Mouse (Mus musculus) liver, postnatal 0 days (tissue): ENCODE data around the gene Cnga1. TPM values are rescaled to one million over a fixed set of nuclear protein-coding genes. Genes with fewer than 3 reads are reported as not detected.

Source experiments
- ATAC-seq: fragments of 200-750 bp; cut with Nextera tagmentation; 2 replicates; pipeline ENCODE4 v1.8.0; 2017; ENCODE audit warnings: mild to moderate bottlenecking, moderate library complexity
- DNase-seq: peaks from one replicate; pipeline ENCODE4 v3.0.0-alpha.2; 2016
- H3K27ac ChIP-seq: fragments of 300-500 bp; sonication (generic); 2 replicates; pipeline ENCODE4 v1.5.1; 2014; ENCODE audit warnings: antibody characterized with exemption, moderate library complexity, mild to moderate bottlenecking, low read depth
- H3K27me3 ChIP-seq: fragments of 300-500 bp; sonication (generic); 2 replicates; pipeline ENCODE4 v1.6.1; 2014; ENCODE audit warnings: low read length, control low read depth, mixed read lengths; ENCODE audit not compliant: insufficient read depth
- H3K36me3 ChIP-seq: fragments of 300-500 bp; sonication (generic); replicated peaks from 2 replicates; pipeline ENCODE4 v1.6.1; 2014; ENCODE audit warnings: mild to moderate bottlenecking, control low read depth, low read length, moderate library complexity, mixed read lengths; ENCODE audit not compliant: insufficient read depth
- H3K4me1 ChIP-seq: fragments of 300-500 bp; sonication (generic); 2 replicates; pipeline ENCODE4 v1.6.1; 2014; ENCODE audit warnings: antibody characterized with exemption, mild to moderate bottlenecking, control low read depth; ENCODE audit not compliant: insufficient read depth
- H3K4me2 ChIP-seq: fragments of 300-500 bp; sonication (generic); 2 replicates; pipeline ENCODE4 v1.6.1; 2014; ENCODE audit warnings: low read depth, mild to moderate bottlenecking, low read length, moderate library complexity, mixed read lengths
- H3K4me3 ChIP-seq: fragments of 300-500 bp; sonication (generic); 2 replicates; pipeline ENCODE4 v1.5.1; 2014; ENCODE audit warnings: low read depth, low read length
- H3K9ac ChIP-seq: fragments of 300-500 bp; sonication (generic); replicated peaks from 2 replicates; pipeline ENCODE4 v1.6.1; 2014; ENCODE audit warnings: mild to moderate bottlenecking, moderate library complexity
- H3K9me3 ChIP-seq: fragments of 300-500 bp; sonication (generic); 2 replicates; pipeline ENCODE4 v1.6.1; 2016; ENCODE audit warnings: mild to moderate bottlenecking, control low read depth, low read length, mixed read lengths
- CTCF ChIP-seq: sonication (generic); IDR thresholded peaks from 2 replicates; pipeline ENCODE4 v1.5.1; 2016; ENCODE audit warnings: antibody characterized with exemption, low read depth
- EP300 ChIP-seq: IDR thresholded peaks from 2 replicates; pipeline ENCODE4 v1.6.1; 2016; ENCODE audit warnings: antibody characterized with exemption, low read depth, mild to moderate bottlenecking
- WGBS: fragments of 180-500 bp; shearing (Covaris S2); extraction: QIAGEN DNeasy Blood & Tissue Kit; methylation state at CpG from one replicate; pipeline ENCODE4 v1.1.7; 2014; ENCODE audit not compliant: insufficient replicate concordance; 5-methylcytosine and 5-hydroxymethylcytosine counted together
- polyA plus RNA-seq: library from polyadenylated mRNA; unstranded; fragments of >200 nt; fragmentation: Nextera tagmentation; extraction: Ambion mirVana; gene quantifications from 2 replicates; pipeline ENCODE4 v1.2.1, GENCODE M21; 2015

Cnga1 gene
- polyA plus RNA-seq, 1 experiment from 2014 or later, result not detected

DNA sequence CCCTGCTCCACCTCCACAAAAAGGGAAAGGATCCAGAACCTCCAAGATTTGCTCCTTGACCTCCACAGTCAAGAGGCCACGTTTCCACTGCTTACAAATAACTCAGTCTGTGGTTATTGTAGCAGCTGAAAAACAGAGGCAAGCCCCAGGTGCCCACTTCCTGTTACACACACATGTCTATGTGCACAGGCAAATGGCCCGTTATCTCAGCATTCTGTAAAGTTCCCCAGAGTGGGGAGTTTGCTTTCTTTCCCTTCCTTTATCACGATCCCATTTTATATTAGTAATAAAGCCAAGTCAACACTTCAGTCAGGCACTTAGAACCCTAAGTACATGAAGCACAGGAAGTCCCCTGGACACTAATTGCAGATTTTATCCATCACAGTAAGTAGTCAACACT lies 8.0 kb downstream of the Cnga1 start:
- Histone ChIP-seq H3K9ac (no peak overlapping the region), H3K4me3 (no peak overlapping the region), H3K27me3 (no peaks in the 10 kb centered on the region), H3K4me2 (no peak overlapping the region), H3K27ac (no peak overlapping the region), H3K4me1 (no peaks in the 10 kb centered on the region; the same call in 1 of the 2 replicates), H3K9me3 (no peaks in the 10 kb centered on the region), H3K36me3 (no peaks in the 10 kb centered on the region)
- ATAC-seq (no peak), DNase-seq (no peak)
- 34% methylated on average over 3 of the region's 3 CpGs for WGBS
- TF ChIP-seq CTCF, result no peak
- TF ChIP-seq EP300, result no peak

DNA sequence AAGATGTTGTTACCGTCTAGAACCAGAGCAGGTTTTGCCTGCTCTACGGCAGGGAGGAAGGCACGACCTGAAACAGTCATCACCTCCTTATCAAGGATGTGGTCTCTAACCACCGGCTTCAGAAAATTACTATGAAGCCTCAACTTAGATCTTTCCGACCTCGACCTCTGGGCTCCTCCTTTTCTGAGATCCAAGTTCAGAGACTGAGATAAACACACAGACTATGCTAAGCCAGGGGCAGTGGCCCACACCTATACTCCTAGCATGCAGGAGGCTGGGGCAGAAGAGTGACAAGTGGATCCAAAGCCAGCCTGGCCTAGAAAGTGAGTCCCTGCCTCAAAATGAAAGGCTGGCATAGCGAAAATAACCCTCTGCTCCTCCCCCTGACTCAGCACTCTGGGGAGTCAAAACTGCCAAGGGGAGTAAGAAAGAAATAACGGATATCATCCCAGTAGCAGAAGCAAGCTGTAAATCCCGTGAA lies 9.2 kb downstream of the Cnga1 start:
- TF ChIP-seq EP300, result no peak
- TF ChIP-seq CTCF, result no peak
- Histone ChIP-seq H3K9ac (no peak overlapping the region), H3K4me2 (no peak overlapping the region), H3K27me3 (no peaks in the 10 kb centered on the region), H3K36me3 (no peaks in the 10 kb centered on the region), H3K4me1 (no peaks in the 10 kb centered on the region; the same call in 1 of the 2 replicates), H3K27ac (no peak overlapping the region), H3K4me3 (no peak overlapping the region), H3K9me3 (no peaks in the 10 kb centered on the region)
- DNase-seq (no peak), ATAC-seq (no peak)
- WGBS, result 48% methylated on average over 9 of the region's 9 CpGs

DNA sequence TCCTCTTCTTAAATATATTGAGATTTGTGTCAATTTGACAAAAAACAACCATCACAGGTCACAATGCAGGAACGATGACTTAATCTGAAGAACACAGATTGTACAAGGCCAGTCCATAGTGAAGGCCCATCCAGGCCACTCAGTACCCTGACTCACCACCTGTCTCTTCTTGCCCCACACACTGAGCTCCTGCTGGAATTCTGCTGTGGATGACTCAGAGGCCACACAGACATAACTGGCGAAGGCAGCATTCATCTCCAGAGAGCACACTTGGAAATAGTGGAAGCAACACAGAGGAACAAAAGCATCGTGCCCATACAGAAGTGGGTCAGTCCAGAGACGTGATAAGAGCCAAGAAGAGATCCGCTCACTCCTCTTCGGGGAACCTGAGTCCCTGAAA lies 14.0 kb downstream of the Cnga1 start:
- no peaks in the 10 kb centered on the region for H3K36me3 ChIP-seq
- WGBS, result 76% methylated on average over 6 of the region's 6 CpGs
- no peak overlapping the region for H3K9ac ChIP-seq
- H3K4me2 ChIP-seq, result no peak overlapping the region
- TF ChIP-seq CTCF, result no peak
- no peak for TF ChIP-seq EP300
- no peaks in the 10 kb centered on the region for H3K9me3 ChIP-seq
- ATAC-seq (no peak), DNase-seq (no peak)
- H3K27me3 ChIP-seq, result no peaks in the 10 kb centered on the region
- H3K27ac ChIP-seq, result no peak overlapping the region
- no peak overlapping the region for H3K4me3 ChIP-seq
- H3K4me1 ChIP-seq, result no peaks in the 10 kb centered on the region; the same call in 1 of the 2 replicates

DNA sequence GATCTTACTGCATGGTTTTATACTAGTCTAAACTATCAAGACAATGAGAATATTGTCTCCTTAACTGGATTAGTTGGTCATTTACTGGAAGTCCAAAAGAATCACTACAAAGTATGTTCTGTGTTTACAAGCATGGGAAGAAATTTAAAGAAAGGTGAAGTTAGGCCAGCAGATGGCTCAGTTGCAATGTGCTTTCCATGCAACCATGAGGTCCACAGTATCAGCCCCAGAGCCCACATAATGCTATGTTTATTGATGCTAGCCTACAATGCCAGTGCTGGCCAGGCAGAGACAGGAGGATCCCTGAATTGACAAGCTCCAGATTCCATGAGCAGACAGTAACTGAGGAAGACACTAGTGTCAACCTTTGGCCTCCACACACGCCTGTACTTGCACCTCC lies 23.1 kb downstream of the Cnga1 start:
- ATAC-seq (no peak), DNase-seq (no peak)
- Histone ChIP-seq H3K27ac (no peak overlapping the region), H3K4me1 (no peaks in the 10 kb centered on the region), H3K9ac (no peak overlapping the region), H3K4me2 (no peak overlapping the region), H3K9me3 (no peaks in the 10 kb centered on the region), H3K4me3 (no peak overlapping the region), H3K27me3 (no peaks in the 10 kb centered on the region), H3K36me3 (no peaks in the 10 kb centered on the region)
- TF ChIP-seq CTCF, result 0 out of 2 replicates have a peak, but pooled peaks have one; percentile 27
- TF ChIP-seq EP300, result no peak
- 48% methylated on average over 1 of the region's 1 CpGs for WGBS

DNA sequence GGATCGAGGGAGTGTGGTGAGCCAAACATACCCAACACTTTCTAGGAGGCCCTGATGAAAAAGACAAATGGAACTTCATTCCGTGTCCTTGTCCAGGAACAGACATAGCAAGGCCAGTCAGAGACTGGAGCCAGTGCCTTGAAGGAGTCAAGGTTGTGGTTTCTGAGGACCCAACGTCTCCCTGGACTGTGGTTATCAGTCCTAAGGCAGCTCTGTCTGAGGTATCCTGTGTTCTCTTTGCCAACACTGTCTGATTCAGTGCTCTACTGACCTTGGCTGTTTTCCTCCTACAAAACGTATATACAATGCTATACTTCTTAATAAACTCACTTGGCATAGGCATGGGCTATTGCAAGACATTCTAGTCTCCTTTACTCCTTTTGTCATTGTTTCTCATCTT lies 26.7 kb downstream of the Cnga1 start:
- DNase-seq (no peak), ATAC-seq (no peak)
- Histone ChIP-seq H3K27me3 (no peaks in the 10 kb centered on the region), H3K9me3 (no peaks in the 10 kb centered on the region), H3K4me1 (no peaks in the 10 kb centered on the region), H3K9ac (no peak overlapping the region), H3K27ac (no peak overlapping the region), H3K36me3 (no peaks in the 10 kb centered on the region), H3K4me3 (no peak overlapping the region), H3K4me2 (no peak overlapping the region)
- TF ChIP-seq EP300 (no peak), CTCF (no peak)
- 53% methylated on average over 4 of the region's 4 CpGs for WGBS

DNA sequence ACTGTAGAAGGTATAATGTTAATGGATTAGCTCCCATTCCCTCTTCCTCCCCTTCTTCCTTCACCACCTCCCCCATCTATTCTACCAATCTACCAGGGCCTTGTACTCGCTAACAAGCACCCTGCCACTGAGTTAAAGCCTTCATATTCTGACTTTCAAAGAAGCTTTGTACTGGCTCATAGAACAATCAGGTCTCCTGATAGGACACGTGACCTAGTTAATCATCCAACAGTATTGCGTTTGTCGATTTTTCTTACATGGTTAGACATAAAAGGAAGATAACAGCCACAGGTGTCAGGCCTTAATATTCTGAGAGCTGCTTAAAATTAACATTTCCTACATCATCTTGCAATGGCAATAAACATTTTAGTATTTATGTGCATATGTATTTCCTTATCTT lies 40.9 kb downstream of the Cnga1 start:
- ATAC-seq (no peak), DNase-seq (no peak)
- Histone ChIP-seq H3K27ac (no peak overlapping the region), H3K9me3 (no peaks in the 10 kb centered on the region), H3K4me1 (no peaks in the 10 kb centered on the region), H3K4me2 (no peak overlapping the region), H3K36me3 (no peaks in the 10 kb centered on the region), H3K4me3 (no peak overlapping the region), H3K27me3 (no peaks in the 10 kb centered on the region), H3K9ac (no peak overlapping the region)
- TF ChIP-seq EP300 (no peak), CTCF (no peak)
- 86% methylated on average over 4 of the region's 4 CpGs for WGBS

DNA sequence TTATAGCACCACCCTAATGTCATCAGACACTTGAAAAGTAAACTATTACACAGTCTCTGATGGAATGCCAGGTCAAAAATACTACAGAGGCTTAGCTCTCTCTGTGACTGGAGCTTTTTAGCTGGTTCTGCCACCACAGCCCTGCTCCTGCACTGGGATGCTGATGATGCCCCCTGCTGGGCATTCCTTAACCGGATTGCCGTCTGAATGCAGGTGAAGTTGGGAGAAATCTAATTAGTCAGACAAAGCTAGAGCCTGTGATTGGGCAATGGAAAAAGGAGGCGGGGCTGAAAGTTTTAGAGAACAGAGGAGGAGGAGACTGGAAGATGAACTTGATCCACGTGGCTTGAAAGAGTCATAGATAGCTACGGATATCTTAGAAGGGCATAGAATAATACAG lies 43.1 kb downstream of the Cnga1 start:
- no peak overlapping the region for H3K9ac ChIP-seq
- H3K4me1 ChIP-seq, result no peaks in the 10 kb centered on the region
- no peak overlapping the region for H3K4me3 ChIP-seq
- 11% methylated on average over 5 of the region's 5 CpGs for WGBS
- H3K9me3 ChIP-seq, result no peaks in the 10 kb centered on the region
- ATAC-seq (peak; percentile 84), DNase-seq (peak; percentile 75)
- H3K27ac ChIP-seq, result no peak overlapping the region
- TF ChIP-seq CTCF (peak; percentile 67), EP300 (no peak)
- H3K36me3 ChIP-seq, result no peaks in the 10 kb centered on the region
- no peak overlapping the region for H3K4me2 ChIP-seq
- no peaks in the 10 kb centered on the region for H3K27me3 ChIP-seq
